Mouse (Mus musculus) large intestine, adult 2 months (tissue): Measurements from ENCODE around the gene Zp1. TPM values are rescaled to one million over a fixed set of nuclear protein-coding genes. Genes with fewer than 3 reads are reported as not detected.
A peak's percentile ranks its signal among the peaks of the same experiment; 100 is the strongest.

ENCODE experiments used
- DNase-seq: peaks from one replicate; pipeline ENCODE4 v3.0.0-alpha.2; 2012; ENCODE audit warnings: low read depth, low spot score
- WGBS: fragments of 180-500 bp; shearing (Covaris S2); methylation state at CpG from one replicate; pipeline ENCODE4 v1.1.7; 2018; 5-methylcytosine and 5-hydroxymethylcytosine counted together
- polyA plus RNA-seq: library from polyadenylated mRNA; depleted of rRNA; stranded (reverse); fragments of >200 nt; gene quantifications from 2 replicates; pipeline ENCODE4 v1.2.3, GENCODE M21; 2012

The Zp1 gene
- polyA plus RNA-seq, 1 experiment, result 0.35 TPM

- 12% methylated on average over 4 of the region's 4 CpGs for WGBS
- no peak for DNase-seq
These were observed 6.2 kb upstream of the Zp1 start for GRCm38 (mm10) chr19:10926666-10927065.

GRCm38 (mm10) chr19:10926123-10926621 is 5.7 kb upstream of the Zp1 start:
- WGBS, result 13% methylated on average over 6 of the region's 6 CpGs
- peak; percentile 75 for DNase-seq

GRCm38 (mm10) chr19:10924220-10924619 is 3.8 kb upstream of the Zp1 start:
- WGBS, result 60% methylated on average over 4 of the region's 4 CpGs
- no peak for DNase-seq

GRCm38 (mm10) chr19:10921058-10921457 is 626 bp upstream of the Zp1 start:
- no peak for DNase-seq
- 76% methylated on average over 3 of the region's 3 CpGs for WGBS

- no peak for DNase-seq
- WGBS, result 77% methylated on average over 10 of the region's 10 CpGs
These were observed 2.0 kb downstream of the Zp1 start for GRCm38 (mm10) chr19:10918321-10918991.

GRCm38 (mm10) chr19:10916506-10916905 is 3.9 kb downstream of the Zp1 start:
- WGBS, result 63% methylated on average over 5 of the region's 5 CpGs
- DNase-seq, result no peak

- no peak for DNase-seq
- 83% methylated on average over 2 of the region's 2 CpGs for WGBS
These were observed 5.6 kb downstream of the Zp1 start for GRCm38 (mm10) chr19:10914870-10915269.

- WGBS, result 62% methylated on average over 7 of the region's 7 CpGs
- DNase-seq, result no peak
These were observed 6.1 kb downstream of the Zp1 start for GRCm38 (mm10) chr19:10914291-10914690.

- 72% methylated on average over 6 of the region's 6 CpGs for WGBS
- DNase-seq, result no peak
These were observed 11.2 kb downstream of the Zp1 start for GRCm38 (mm10) chr19:10909087-10909721.

GRCm38 (mm10) chr19:10907891-10908290 is 12.5 kb downstream of the Zp1 start:
- WGBS, result 43% methylated on average over 3 of the region's 3 CpGs
- DNase-seq, result no peak

GRCm38 (mm10) chr19:10905728-10906000 is 14.8 kb downstream of the Zp1 start:
- no peak for DNase-seq
- WGBS, result 66% methylated on average over 5 of the region's 5 CpGs

- WGBS, result 49% methylated on average over 7 of the region's 7 CpGs
- DNase-seq, result no peak
These were observed 15.3 kb downstream of the Zp1 start for GRCm38 (mm10) chr19:10904927-10905727.

GRCm38 (mm10) chr19:10904512-10904911 is 15.9 kb downstream of the Zp1 start:
- DNase-seq, result no peak
- 63% methylated on average over 5 of the region's 5 CpGs for WGBS

GRCm38 (mm10) chr19:10901046-10901445 is 19.4 kb downstream of the Zp1 start:
- WGBS, result 84% methylated on average over 5 of the region's 5 CpGs
- no peak for DNase-seq

- WGBS, result 74% methylated on average over 6 of the region's 6 CpGs
- no peak for DNase-seq
These were observed 20.1 kb downstream of the Zp1 start for GRCm38 (mm10) chr19:10900315-10900714.

GRCm38 (mm10) chr19:10897491-10897890 is 22.9 kb downstream of the Zp1 start:
- 78% methylated on average over 8 of the region's 8 CpGs for WGBS
- no peak for DNase-seq

GRCm38 (mm10) chr19:10896849-10897248 is 23.6 kb downstream of the Zp1 start:
- WGBS, result 52% methylated on average over 7 of the region's 7 CpGs
- no peak for DNase-seq

GRCm38 (mm10) chr19:10895708-10896107 is 24.7 kb downstream of the Zp1 start:
- DNase-seq, result no peak
- WGBS, result under 1% methylated on average over 16 of the region's 16 CpGs

GRCm38 (mm10) chr19:10895016-10895528 is 25.4 kb downstream of the Zp1 start, which contains the start of gene Prpf19:
Prpf19 (plus strand) TSS chr19:10895231.
- DNase-seq, result peak; percentile 95
- WGBS, result under 1% methylated on average over 43 of the region's 43 CpGs

GRCm38 (mm10) chr19:10892201-10892600 is 28.2 kb downstream of the Zp1 start:
- DNase-seq, result no peak
- WGBS, result 80% methylated on average over 3 of the region's 3 CpGs
